Mouse (Mus musculus) kidney, adult 2 months (tissue): ENCODE measurements around the gene Zbtb42. TPM values are rescaled to one million over a fixed set of nuclear protein-coding genes. Genes with fewer than 3 reads are reported as not detected.

Experiments used
- DNase-seq: peaks from one replicate; pipeline ENCODE4 v3.0.0; 2021
- H3K27ac ChIP-seq: fragments of 200-500 bp; 2 replicates; pipeline ENCODE4 v1.5.1; 2012; ENCODE audit warnings: low read depth, low read length, control low read depth, inconsistent platforms; ENCODE audit not compliant: insufficient read depth
- H3K27me3 ChIP-seq: fragments of 200-500 bp; replicated peaks from 2 replicates; pipeline ENCODE4 v1.6.1; 2012; ENCODE audit warnings: mild to moderate bottlenecking, moderate library complexity, low read length, inconsistent platforms; ENCODE audit not compliant: control insufficient read depth, insufficient read depth
- H3K36me3 ChIP-seq: fragments of 200-500 bp; 2 replicates; pipeline ENCODE4 v1.6.1; 2012; ENCODE audit warnings: mild to moderate bottlenecking, moderate library complexity, low read length, inconsistent platforms; ENCODE audit not compliant: control insufficient read depth, insufficient read depth
- H3K4me1 ChIP-seq: fragments of 200-500 bp; 2 replicates; pipeline ENCODE4 v1.6.1; 2011; ENCODE audit warnings: low read length; ENCODE audit not compliant: control insufficient read depth, insufficient read depth
- H3K4me3 ChIP-seq: fragments of 200-500 bp; 2 replicates; pipeline ENCODE4 v1.5.1; 2011; ENCODE audit warnings: mild to moderate bottlenecking, low read depth, low read length, control low read depth; ENCODE audit not compliant: insufficient read depth
- CTCF ChIP-seq: fragments of 200-500 bp; conservative IDR thresholded peaks from 2 replicates; pipeline ENCODE4 v1.5.1; 2011; ENCODE audit warnings: low read depth, mild to moderate bottlenecking, control low read depth, low read length, moderate library complexity, mixed read lengths; ENCODE audit not compliant: insufficient read depth, insufficient read length
- POLR2A ChIP-seq: fragments of 200-500 bp; IDR thresholded peaks from one replicate; pipeline ENCODE4 v1.6.1; 2011; ENCODE audit warnings: low read depth, low read length, control low read depth
- WGBS: fragments of 180-500 bp; shearing (Covaris S2); methylation state at CpG from one replicate; pipeline ENCODE4 v1.1.7; 2018; 5-methylcytosine and 5-hydroxymethylcytosine counted together
- polyA plus RNA-seq: library from polyadenylated mRNA; depleted of rRNA; stranded (reverse); fragments of >200 nt; gene quantifications from 2 replicates; pipeline ENCODE4 v1.2.3, GENCODE M21; 2012

Gene Zbtb42
- polyA plus RNA-seq, 1 experiment, result 10.7 TPM

GRCm38 (mm10) chr12:112721424-112722239 is 43.0 kb downstream of the Zbtb42 start:
- WGBS, result 3% methylated on average over 67 of the region's 69 CpGs
- TF ChIP-seq POLR2A, result peak; percentile 59
- TF ChIP-seq CTCF, result 0 out of 2 replicates have a peak, but pooled peaks have one; percentile 4
- Histone ChIP-seq H3K27ac (peak overlapping the region; percentile 97), H3K4me1 (peaks cover 25% of the 10 kb centered on the region; the same call in 1 of the 2 replicates), H3K4me3 (peak overlapping the region; percentile 85), H3K36me3 (no peaks in the 10 kb centered on the region), H3K27me3 (no peaks in the 10 kb centered on the region)
- peak; percentile 94 for DNase-seq

- DNase-seq, result peak; percentile 80
- WGBS, result 1% methylated on average over 74 of the region's 75 CpGs
- H3K4me3 ChIP-seq, result peak overlapping the region; percentile 85
- H3K27me3 ChIP-seq, result no peaks in the 10 kb centered on the region
- TF ChIP-seq POLR2A (no peak), CTCF (no peak)
- peak overlapping the region; percentile 36 for H3K27ac ChIP-seq
- H3K4me1 ChIP-seq, result peaks cover 25% of the 10 kb centered on the region; the same call in 1 of the 2 replicates
- H3K36me3 ChIP-seq, result no peaks in the 10 kb centered on the region
Observed at GRCm38 (mm10) chr12:112722240-112723027, 43.8 kb downstream of the Zbtb42 start.

GRCm38 (mm10) chr12:112723028-112723330 is 44.4 kb downstream of the Zbtb42 start:
- H3K27ac ChIP-seq, result peak overlapping the region; percentile 36
- peak overlapping the region; percentile 85 for H3K4me3 ChIP-seq
- peaks cover 22% of the 10 kb centered on the region; the same call in 1 of the 2 replicates for H3K4me1 ChIP-seq
- H3K36me3 ChIP-seq, result no peaks in the 10 kb centered on the region
- DNase-seq, result no peak
- no peaks in the 10 kb centered on the region for H3K27me3 ChIP-seq
- no peak for TF ChIP-seq POLR2A
- TF ChIP-seq CTCF, result no peak
- 15% methylated on average over 5 of the region's 5 CpGs for WGBS

GRCm38 (mm10) chr12:112723445-112723844 is 44.8 kb downstream of the Zbtb42 start:
- peaks cover 22% of the 10 kb centered on the region; the same call in 1 of the 2 replicates for H3K4me1 ChIP-seq
- no peak for DNase-seq
- no peak overlapping the region for H3K27ac ChIP-seq
- no peaks in the 10 kb centered on the region for H3K27me3 ChIP-seq
- no peak for TF ChIP-seq CTCF
- TF ChIP-seq POLR2A, result no peak
- H3K4me3 ChIP-seq, result peak overlapping the region; percentile 85; the same call in 1 of the 2 replicates
- H3K36me3 ChIP-seq, result no peaks in the 10 kb centered on the region
- 70% methylated on average over 6 of the region's 6 CpGs for WGBS

GRCm38 (mm10) chr12:112724077-112724805 is 45.6 kb downstream of the Zbtb42 start:
- TF ChIP-seq POLR2A (no peak), CTCF (peak; percentile 49)
- no peak overlapping the region for H3K27ac ChIP-seq
- peaks cover 14% of the 10 kb centered on the region; the same call in 1 of the 2 replicates for H3K4me1 ChIP-seq
- H3K4me3 ChIP-seq, result no peak overlapping the region
- H3K36me3 ChIP-seq, result no peaks in the 10 kb centered on the region
- no peaks in the 10 kb centered on the region for H3K27me3 ChIP-seq
- 48% methylated on average over 11 of the region's 11 CpGs for WGBS
- DNase-seq, result peak; percentile 84

GRCm38 (mm10) chr12:112727801-112728200 is 49.2 kb downstream of the Zbtb42 start:
- Histone ChIP-seq H3K4me3 (no peak overlapping the region), H3K27ac (no peak overlapping the region), H3K27me3 (no peaks in the 10 kb centered on the region), H3K36me3 (no peaks in the 10 kb centered on the region), H3K4me1 (peaks cover 6% of the 10 kb centered on the region; the same call in 1 of the 2 replicates)
- 69% methylated on average over 8 of the region's 8 CpGs for WGBS
- TF ChIP-seq CTCF, result no peak
- TF ChIP-seq POLR2A, result no peak
- no peak for DNase-seq
